Mouse (Mus musculus): ENCODE measurements around the gene Isx.

The Isx gene

DNA sequence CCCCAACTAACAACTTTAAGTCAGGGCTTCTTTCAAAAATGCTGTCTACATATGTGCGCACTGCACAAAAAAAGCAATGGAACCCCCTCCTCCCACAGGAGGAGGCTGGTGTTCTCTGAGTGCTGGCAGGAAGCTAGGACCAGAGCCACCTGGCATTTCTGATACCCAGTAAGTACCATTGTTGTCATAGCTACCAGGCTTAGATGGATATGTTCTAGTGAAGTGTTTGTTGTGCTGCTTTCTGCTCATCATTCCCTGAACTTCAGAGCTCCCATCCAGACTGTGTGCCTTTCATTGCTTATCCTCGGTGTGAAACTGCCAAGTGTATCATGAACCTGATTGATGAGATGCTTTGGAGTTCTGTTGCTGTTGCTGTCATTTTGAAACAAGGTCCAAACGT, 26.8 kb downstream of the Isx start:
- DNase-seq (ENCODE audit: low read depth), result no peak

DNA sequence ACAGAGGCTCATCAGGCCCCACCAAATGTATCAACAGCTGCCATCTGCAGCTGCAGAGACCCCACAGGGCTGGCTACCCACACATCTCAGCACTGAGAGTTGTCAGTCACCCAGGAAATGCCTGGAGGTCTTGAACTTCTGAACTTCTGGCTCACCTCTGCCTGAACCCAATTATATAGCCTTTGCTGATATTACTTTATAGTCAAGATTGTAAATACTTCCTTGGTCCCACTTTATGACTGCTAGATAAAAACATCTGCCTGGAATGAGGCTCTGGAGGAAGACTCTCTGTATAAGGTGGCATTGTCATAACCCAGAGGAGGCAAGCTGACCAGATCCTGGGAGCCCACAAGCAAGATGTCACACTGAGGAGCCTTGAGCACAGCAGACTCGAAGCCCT, 28.8 kb downstream of the Isx start:
- DNase-seq (ENCODE audit: low read depth), result no peak

DNA sequence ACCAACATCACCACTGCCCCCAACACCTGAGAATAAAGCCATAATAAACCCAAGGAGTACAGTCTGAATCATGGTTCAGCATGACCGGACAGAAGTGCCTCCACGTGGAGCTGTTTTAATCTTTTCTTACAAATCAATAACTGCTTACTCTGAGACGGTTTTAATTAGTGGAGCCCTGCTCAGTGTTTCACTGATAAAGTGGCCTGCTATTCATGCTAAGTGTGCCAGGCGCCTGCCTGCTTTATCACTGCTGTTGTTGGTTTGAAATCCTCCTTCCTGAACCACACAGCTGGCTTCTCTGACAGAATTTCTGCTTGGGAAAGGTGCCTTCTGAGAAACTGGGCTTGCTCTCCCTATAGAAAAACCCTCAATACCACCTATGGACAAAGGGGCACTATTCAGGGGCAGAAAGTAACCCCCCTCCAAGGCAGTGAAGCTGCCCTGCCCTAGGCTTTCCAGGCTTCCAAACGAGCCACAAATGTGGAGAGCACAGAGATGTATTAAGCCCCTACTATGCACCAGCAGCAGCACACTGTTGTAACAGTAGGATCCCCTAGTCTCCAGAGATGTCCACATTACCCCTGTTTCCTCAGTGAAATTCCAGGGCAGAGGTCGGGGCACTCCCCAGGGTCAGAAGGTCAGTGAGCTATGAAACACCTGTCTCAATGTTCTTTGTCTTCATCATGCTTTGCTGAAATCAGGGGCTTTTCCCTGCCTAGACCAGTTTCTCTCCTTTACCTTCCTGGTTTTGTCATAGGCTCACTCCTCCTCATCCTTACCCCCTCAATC, 30.3 kb downstream of the Isx start:
- DNase-seq (ENCODE audit: low read depth), result no peak

DNA sequence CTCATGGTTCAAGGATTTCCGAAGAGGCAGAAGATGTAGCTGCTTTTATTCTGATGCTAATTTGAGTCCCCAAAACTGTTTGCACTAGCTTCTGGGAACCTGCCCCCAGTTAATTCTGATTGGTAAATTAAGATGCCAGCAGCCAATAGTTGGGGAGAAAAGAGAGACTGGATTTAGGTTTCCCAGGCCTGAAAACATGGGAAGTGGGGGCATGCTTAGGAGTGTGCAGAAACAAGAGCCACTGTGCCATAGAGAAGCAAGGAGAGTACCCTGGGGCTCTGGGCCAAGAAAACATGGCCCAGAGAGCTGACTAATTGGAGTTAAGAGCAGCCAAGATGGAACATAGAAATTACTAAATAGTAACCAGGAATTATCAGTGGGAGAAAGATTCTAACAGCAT, 33.4 kb downstream of the Isx start:
- no peak for DNase-seq (ENCODE audit: low read depth)

DNA sequence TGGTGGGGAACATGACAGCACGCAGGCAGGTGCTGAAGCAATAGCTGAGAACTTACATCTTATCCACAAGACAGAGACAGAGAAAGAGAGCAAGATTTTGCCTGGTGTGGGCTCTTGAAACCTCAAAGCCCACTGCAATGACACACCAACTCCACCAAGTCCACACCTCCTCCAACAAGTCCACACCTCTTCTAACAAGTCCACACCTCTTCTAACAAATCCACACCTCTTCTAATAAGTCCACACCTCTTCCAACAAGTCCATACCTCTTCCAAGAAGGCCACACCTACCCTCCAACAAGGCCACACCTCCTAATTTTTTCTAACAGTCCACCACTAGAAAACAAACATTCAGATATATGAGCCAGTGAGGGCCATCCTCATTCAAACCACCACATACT, 37.7 kb downstream of the Isx start:
- DNase-seq (ENCODE audit: low read depth), result no peak

DNA sequence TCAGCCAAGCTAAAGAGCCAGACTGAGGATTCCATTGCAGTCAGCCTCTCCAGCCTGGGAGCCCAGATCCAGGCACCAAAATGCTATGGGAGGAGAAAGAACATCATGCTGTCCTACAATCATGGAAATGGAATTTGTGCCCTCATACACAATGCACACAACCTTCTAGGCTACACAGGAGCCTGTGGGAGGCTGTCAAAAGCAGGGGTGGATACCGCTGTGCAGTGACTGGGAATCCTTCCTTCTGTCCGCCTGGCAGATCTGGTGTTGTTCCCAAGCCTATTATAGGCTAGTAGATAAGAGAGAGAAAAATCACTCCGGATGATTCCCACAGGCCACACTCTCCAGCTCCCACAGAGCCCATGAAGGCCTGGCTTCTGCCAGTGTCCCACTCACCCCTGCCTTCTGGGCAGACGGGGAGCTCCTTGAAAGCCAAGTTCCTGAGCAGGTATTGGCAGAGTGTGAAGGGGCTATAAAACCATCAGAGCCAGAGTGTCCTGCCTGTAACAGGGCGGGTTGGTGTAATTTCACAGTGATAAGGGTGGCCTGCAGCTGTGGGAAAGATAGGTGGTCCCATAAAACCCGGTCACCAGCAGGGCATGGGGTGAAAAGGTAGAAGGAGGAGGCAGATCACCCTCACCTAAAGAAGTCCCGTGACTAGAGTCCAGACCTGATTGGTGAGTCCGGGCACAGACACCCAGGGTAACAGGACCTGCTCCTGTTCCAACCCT, 47.9 kb downstream of the Isx start:
- no peak for DNase-seq (ENCODE audit: low read depth)

DNA sequence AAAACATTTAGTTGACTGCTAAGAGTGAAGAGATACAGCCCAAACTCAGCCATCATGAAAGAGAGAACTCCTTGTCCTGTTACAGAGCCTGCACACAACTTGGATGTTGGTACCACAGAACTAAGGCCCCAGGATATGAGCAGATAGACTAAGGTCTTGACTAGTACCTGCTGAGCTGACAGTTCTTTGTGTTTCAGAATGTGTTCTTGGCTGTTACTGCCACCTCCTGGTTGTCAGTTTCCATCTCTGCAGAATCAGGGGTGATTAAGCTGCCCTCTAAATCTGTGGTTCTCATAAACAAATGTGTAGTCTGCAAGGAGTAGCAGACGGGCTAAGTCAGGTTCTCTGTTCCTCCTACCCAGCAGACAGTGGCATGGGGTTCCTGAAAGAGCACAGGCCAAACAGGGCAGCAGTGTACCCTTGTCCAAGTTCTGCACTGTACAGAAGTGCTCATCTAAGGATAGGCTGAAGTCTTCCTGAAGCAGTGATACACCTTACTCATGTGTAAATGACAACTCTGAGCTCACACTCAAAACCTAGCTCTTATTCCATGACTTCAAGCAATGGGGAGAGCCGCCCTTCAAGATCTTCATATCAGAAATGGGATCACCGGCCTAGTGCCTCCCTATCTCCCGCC, 49.0 kb downstream of the Isx start:
- no peak for DNase-seq (ENCODE audit: low read depth)

DNA sequence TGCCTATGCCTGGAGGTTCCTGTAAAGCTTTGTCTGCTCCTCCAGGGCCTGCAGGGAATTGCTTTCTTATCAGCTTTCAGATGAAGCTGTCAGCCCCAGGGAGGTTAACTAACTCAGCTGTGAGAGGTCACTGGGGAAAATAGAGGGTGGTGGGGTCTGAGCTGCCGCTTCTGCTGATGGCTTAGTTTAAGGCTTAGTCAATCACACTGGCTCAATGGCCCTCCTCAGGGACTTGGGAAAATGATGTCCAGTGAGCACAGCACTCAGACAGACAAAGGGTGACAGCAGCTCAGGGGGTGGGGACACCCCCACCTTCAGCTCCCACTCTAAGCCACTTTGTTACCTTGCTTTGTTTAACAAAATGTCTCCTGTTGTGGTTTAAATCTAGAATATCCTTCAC, 55.0 kb downstream of the Isx start:
- no peak for DNase-seq (ENCODE audit: low read depth)

DNA sequence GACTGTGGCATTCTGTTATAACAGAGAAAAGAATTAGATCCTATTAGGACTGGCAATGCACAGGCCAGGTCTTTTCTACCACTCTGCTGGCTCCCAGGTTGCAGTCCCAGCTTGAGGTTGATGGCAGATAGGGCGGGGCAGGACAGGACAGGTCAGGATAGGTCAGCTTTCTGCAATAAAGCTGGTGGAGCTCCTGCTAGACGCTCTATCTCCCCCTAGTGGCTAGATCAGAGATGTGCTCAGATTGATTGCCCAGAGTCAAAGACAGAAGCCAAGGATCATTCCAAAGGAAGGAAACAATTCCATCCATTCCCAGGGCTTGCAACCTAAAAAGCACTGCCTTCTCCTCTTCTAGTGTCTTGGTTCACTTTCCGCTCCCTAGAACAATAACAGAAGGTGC, 57.8 kb downstream of the Isx start:
- DNase-seq (ENCODE audit: low read depth), result peak; percentile 53

DNA sequence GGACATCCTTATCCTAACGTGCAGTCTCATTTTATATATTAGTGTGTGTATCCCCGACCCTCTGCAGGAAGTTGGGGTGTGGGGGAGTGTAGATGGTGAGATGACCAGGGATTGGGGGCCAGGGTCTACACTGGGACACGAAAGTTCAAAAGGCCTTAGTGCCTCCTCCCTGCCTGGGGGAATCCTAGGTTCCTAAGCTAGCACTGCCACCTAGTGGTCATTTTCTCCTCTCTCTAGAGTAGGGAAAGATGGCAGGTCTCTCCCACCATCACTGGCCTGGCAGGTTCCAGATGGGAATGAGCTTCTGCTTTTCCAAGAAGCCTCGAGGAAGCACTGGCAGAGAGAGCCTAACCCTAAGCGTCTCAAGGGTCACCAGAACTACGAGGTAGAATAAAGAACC, 62.3 kb downstream of the Isx start:
- DNase-seq (ENCODE audit: low read depth), result peak; percentile 58

DNA sequence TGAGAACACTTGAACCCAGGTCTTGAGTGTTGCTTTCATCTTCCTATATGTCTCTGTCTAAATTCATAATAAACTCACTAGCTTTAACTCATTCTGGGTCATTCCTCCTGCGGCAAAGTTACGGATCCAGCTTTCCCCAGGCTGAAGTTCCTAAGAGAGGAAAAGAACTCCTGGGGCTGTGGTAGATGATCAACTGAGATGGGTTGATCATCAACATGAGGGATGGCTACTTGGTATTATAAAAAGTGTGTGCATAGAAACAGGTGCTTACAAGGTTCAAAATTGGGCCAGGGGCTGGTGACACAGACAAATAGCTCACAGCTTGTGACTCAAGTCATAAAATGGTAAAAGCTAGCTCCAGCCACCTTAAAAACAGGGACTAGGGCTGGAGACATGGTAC, 63.7 kb downstream of the Isx start:
- no peak for DNase-seq (ENCODE audit: low read depth)

DNA sequence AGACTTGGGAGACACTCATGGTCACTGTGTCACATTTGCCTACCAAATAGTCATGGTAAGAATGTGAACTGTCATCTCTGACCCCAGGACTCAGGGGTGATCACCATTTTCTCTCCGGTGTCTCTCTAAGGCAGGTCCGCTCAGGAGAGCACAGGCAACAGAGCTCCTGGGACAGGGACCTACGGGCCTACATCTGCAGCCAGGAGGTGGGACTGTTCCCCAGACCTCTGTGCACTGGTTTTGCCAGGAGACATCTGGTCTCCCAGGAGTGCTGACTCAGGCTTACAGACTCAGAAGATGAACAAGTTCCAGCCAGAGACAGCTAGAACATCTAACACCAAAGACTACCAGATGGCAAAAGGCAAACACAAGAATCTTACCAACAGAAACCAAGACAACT, 69.1 kb downstream of the Isx start:
- no peak for DNase-seq (ENCODE audit: low read depth)
